Mouse (Mus musculus): ENCODE results near the gene Wwox.

Gene Wwox

DNA sequence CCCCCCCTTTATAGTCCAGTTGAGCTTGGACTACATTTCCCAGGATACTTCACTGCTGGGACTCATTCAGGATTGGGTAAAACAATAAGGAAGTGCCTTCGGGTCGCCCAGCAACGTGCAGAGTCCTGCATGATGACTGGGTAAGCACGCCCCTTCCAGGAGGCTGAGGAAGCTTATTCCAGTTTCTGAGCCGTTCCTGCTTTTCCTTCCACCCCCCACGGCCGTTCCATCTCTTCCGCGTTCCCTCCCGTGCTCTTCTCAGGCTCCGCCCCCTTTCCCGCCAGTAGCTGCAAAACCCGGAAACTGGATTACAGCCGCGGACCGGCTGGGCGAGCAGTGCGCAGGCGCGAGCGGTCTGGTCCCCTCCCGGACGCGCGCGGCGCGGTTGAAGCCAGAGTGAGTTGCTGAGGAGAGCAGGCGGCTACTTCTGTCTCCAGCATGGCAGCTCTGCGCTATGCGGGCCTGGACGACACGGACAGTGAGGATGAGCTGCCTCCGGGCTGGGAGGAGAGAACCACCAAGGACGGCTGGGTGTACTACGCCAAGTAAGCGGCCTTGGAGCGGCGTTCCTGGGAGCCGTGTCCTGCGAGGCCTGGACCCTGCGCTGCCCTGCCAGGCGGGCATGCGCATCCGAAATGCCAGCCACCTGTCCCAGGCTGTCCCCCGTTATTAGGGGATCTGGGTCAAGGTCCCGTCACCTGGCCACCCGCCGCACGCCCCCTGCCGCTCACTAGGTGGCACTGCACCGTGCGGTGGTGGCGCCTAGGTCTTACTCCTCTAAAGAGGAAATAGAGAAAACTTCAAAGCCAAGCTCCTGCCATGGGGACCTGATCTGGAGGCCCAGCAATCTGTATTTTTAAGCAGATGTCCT, at the start of gene Wwox:
Gene Wwox (plus strand): TSS at position 322 of the 871 bp plus-strand sequence.
- DNase-seq, result peak; percentile 98 to 99

DNA sequence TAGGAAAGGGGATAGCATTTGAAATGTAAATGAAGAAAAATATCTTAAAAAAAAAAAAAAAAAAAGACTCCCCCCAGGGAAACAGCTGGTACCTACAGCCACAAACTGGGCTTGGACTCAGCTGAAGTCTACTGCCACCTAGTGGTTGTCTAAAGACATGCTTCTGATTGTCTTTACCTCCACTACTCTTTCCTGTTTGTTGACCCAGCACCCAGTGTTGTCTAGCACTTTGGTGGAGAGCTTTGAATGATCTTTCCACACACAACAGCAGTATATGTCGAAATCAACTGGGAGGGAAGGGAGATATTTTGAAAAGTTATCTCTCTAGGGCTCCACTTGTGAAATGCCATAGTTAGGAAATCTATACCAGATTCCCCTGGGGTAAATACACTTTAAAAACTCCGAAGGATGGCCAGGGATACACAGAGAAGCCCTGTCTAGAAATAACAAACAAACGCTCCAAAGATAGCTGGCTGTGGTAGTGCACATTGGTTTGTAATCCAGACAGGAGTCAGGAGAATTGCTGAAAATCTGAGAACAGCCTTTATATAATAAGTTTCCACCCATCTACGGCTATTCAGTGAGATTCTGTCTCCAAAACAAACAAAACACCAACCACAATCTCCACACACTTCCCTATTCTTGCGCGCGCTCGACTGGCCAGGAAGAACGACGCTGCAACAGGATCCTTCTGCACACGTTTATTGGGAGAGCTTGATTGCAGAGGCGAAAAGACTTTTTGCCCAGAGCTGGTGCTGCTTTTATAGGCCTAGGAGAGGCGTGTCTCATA, 48.8 kb upstream of the Wwox start:
- no peak for DNase-seq

DNA sequence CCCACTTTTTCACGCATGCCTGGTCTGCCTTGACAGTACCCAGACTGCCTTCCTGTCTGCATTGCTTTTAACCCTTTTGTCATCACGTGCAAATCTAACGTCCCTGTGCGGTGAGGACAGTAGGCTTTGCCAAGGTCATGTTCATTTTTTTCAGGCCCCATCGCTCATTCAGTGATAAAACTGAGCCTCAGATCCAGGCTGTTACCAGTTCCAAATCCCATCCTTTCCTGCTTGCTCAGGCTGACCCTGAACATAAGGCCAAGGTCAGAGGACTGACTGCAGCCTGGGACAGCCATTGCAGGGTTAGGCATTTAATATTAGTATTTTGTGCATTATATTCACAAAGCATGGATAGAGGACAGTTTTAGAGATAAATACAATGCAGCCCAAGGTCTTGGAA, 41.1 kb upstream of the Wwox start:
- DNase-seq, result no peak

DNA sequence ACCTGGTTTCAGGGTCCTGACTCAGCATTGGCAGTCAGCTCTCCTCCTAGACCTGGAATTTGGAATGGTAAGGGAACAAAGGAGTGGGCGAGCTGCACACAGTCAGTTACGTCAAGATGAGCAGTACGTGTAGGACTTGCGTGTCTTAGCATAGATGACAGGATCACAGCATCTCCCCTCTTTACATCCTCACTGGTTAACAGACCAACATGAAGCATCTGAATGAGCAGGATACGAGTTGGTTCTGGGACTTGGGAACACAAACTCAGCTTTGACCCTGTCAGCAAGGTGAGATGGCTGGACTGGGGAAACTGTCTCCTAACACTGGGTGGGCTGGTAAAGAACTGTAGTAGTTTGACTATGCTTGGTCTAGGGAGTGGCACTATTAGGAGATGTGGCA, 40.2 kb upstream of the Wwox start:
- no peak for DNase-seq

DNA sequence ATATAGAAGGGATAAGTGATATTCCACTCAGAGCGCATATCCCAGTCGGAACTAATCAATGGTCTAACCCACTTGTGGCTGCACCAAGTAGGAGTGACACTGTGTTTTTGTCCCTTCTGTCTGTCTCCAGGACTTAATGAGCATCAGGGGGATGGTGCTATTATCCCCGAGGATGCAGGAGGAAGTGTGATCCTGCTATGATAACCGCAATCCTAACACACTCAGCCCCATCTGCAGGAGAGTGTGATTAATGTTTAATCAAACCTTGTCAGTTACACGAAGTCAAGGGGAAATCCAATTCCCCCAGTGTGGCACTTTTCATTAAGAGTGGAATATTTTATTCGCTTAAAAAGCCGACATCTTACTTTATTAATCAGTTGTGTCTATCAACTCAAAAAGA, 37.8 kb upstream of the Wwox start:
- DNase-seq, result no peak

DNA sequence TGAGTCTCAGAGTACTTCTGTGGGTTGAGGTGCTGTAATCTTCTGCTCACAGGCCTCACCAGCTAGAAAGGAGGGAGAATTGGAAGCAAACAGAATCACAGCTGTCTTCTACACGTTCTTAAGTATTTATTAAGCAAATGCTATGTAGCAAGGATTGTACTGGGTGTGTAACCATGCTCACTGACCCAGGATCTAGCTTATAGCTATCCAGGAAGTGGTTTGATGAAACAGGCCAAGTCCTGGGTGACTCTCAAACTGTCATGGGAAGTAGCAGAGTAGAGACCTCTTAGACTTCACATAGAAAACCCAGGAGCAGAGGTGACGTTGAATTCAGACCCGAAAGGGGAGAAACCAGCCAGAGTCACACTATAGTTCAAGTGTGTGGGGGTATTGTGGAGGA, 28.0 kb upstream of the Wwox start:
- no peak for DNase-seq

DNA sequence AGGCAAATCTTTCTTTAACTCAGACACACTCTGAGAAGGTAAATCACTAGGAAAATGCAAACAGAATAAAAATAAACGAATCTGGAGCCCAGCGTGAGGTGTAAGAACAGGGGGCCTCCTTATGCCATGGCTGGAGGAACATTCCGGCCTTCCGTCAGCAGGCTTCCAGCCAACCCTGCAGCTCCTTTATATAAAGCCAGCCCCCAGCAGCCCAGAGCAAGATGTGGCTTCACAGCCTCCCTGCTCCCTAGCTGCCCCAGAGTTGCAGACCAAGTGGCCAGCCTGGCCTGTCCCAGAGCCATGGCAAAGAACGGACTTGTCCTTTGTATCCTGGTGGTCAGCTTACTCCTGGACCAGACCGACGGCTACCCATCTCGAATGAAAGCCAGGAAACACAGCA, 21.7 kb upstream of the Wwox start, which contains the start of gene Clec3a:
Gene Clec3a (plus strand): TSS at position 301 of the 400 bp plus-strand sequence.
- no peak for DNase-seq

DNA sequence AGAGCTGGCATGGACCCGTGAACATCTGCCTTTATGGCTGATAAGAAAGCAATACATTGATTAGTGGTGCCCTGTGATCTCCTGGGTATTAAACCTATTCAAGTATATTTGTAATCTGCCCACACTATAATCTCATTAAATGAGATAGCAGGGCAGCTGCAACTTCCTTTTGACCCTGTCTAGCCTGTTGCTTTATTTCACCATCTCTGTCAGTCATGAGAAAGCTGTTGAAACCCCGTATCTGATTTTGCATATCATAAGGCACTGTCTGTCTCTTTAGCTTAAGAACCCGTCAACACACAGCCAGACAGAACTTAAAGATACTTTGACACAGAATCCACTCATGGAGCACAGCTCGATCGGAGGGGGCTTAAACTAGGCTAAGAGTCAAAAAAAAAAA, 21.0 kb upstream of the Wwox start:
- DNase-seq, result no peak

DNA sequence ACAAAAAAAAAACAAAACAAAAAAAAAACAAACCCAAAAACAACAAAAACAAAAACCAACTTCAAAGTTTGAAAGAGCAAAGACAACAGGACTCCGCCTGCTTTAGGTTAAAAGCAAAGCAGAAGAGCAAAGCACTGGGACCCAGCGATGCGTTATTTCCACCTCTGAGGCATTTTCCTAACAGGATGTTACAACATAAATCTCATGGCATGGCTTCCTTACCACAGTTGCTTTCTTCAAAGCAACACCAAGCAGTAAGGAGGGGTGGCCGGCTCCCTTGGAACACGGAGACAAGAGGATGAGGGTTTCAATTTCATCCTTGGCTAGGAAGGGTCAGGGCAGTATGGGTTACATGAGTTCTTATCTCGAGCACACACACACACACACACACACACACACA, 20.6 kb upstream of the Wwox start:
- no peak for DNase-seq

DNA sequence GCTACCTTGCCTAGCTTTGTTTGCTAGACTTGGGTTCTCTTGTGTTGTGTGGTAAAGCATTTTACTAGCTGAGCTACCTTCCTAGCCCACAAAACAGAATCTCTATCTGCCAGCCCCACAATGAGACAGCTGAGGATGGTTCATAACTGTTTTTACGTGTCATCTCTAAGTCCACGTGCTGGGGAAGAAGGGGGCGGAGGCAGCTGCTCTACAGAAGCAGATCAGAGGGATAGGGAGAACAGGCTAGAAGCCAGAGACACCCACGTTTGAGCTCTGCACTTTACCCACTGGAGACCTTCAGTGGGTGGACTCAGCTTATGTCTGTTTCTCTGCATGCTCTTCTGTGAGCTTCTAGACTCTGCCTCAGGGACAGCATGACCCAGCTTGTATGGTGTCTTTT, 17.9 kb upstream of the Wwox start:
- DNase-seq, result no peak

DNA sequence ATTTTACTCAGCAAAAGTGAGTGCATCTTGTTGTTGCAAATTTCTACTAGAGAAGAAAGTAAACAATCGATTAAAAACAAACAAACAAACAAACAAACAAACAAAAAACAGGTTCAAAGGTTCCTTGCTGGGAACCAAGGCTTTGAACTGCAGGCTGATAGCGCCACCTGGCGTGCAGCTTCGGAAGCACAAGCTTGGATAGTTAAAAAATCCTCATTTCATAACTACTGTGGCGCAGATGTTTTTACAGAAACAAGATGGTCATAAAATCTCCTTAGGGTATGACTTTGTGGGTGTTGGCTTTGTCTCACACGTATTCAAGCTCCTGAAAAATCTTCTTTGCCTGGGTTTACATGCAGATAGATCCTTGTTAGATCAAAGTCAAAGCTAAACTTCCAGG, 1.2 kb upstream of the Wwox start:
- DNase-seq, result peak; percentile 61 to 74

DNA sequence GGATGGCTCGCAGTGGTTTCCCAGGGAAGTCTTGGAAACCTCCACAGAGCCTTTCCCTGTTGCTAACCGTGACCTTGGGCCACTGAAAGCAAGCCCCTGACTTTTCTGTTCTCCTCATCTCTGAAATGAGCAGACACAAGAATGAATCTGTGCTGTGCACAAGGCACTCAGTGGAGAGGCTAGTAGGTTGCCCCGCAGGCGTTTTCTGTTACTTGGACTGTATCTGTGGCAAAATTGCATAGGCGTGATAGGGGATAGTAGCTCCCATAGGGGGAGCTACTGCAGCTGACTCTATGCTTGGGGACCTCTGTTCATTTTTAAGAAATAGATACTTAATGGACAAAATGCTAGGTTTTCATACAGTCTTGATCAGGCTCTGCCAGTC, 742 bp downstream of the Wwox start:
- DNase-seq, result no peak

DNA sequence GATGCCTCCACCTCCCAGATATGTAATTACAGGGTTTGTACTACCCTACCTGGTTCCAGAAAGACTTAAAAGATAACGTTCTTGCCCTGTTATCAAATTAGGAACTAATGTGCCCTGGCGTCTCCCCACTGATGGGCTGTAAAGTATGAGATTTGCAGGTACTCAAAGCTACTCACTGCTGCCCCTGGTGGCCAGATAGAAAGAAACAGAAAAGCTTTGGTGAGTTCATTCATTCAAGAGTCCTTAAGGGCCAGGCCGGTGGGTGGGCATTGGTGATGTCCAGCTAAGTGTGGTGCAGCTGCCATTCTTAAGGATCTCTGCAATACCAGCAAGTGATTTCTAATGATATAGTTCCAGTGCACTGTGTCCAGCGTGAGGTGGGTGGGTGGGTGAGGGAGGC, 2.2 kb downstream of the Wwox start:
- peak; percentile 44 to 61 for DNase-seq

DNA sequence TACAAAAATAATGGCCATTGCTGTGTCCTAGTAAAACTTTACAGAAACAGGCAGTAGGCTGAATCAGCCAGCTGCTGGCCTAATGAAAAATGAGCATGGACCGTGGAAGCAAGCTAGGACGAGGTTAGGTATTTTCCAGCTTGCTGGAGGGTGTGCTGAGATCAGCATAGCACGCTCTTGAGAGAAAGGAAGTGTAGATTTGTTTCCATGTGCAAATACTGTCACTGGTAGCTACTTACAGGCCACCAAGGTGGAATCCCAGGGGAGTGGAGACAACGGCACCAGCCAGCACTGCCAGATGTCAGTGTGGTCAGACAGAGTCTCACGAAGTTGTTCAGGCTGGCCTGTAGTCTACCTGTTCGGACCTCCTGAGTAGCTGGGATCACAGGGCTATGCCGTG, 7.4 kb downstream of the Wwox start:
- no peak for DNase-seq

DNA sequence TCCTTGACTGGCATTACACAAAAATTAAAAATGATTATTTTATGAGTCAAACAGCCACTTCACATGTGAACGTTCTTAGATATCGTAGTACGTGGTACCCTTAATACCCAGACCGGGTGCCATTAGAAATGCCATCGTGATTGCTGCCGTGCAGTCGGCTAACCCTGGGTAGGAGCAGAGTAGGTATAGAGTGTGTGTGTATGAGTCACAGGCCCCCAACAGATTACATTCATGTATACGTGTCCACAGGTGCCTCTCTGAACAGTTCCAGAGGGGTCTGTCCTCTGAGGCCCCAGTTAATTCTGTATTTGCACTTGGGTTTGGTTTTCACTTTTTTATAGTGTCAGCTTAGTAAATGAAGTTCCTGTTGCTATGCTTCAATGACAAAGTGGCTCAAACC, 12.8 kb downstream of the Wwox start:
- no peak for DNase-seq

DNA sequence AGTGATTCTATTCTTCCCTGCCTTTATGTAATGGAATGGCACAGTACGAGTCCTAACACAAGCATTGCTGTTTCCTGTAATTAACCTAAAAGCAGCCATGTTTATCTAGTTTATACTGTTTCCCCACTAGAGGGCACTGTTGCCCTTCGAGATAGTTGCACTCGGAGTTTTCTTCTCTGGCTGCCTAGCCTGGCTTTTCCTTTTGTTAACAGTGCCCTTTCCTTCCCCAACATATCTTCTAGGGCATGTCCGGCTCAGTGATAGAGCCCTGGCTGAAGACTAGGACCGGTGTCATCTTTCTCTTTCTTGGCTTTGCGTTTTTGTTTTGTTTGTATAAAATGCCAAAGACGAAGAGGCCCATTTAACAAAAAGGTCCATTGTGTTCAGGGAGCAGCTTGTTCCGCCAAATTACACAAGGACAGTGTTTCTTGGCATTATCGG, 13.3 kb downstream of the Wwox start:
- peak in 1 of 2 experiments; percentile 68 for DNase-seq

DNA sequence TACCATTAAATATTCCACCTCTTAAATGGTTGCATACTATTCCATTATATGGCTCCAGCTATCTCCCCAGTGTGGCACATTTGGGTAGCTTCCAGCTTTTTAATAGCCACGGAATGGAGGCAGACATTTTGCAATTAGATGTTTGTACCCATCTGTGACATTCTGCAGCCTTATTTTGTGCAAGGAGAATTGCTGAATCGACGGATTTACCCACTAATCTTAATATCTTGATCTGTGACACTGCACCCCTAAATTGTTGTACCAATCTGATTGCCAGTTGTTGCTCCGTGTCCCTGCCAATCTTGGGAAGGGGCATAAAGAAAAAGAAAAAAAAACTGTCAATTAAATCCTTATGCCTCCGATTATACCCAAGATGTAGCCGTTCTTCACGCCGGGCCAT, 15.8 kb downstream of the Wwox start:
- no peak for DNase-seq

DNA sequence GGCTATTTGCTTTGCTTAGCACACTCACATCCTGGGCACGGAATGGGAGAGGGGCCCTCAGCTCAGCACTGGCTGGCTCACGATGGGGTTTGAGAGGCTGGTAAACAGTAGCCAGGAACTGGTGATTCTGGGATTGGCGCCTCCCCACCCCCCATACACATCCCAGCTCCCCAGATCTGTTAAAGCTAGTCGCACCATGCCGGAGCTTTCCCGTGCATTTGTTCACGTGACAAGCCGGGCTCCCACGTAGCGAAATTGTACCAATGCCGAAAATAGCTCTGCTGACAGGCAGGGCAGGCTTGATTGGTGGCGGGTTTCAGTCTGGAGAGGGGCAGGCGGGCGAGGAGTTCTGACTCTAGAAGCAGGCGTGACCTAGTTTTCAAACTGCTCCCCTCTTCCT, 16.5 kb downstream of the Wwox start:
- no peak for DNase-seq

DNA sequence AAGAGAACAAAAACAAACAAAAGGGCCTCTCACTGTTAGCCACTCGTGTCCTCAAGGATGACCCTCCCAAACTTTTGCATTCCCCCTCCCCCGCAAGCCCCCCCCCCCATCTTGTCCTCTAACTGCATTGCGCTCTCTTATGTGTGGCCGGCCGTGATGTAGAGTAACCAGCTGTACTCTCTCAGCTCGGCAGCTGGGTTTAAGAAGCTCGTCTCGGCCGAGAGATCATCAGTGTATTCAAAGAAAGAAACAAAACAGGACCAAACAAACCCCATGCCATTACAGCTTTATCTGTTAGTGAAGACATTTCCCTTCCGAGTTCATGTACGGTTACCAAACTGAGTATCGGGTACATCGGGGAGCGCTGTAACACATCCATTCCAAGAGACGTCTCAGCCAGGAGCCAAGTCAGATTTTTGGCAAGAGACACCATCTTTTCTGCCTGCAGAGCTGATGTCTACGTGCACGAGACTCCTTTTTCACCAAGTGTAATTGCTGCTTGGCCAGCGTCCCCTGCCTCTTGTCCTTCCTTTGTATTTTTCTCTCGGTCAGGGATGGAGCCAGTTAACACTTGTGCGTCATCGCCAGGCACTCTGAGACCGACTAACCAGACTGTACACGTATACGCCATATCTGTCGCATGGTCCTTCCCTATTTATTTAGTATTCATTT, 18.8 kb downstream of the Wwox start:
- DNase-seq, result no peak

DNA sequence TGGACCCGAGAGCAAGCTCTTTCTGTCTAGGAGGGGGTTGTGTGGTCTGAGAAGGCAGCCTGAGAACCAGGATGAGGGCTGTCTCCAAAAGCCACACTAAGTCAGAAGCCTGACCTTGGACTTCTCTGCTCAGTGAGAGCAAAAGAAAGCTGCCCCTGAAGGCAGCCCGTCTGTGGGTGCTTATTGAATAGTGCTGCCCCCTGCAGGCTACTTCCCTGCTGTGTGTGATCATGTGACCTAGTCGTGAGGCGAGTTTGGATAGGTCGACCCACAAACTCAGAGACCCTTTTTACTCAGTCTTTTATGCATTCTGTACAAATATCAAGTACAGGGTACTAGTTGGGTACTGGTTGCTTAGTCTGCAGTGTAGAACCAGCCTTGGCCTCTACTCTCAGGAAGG, 21.1 kb downstream of the Wwox start:
- peak in 1 of 2 experiments; percentile 39 for DNase-seq

DNA sequence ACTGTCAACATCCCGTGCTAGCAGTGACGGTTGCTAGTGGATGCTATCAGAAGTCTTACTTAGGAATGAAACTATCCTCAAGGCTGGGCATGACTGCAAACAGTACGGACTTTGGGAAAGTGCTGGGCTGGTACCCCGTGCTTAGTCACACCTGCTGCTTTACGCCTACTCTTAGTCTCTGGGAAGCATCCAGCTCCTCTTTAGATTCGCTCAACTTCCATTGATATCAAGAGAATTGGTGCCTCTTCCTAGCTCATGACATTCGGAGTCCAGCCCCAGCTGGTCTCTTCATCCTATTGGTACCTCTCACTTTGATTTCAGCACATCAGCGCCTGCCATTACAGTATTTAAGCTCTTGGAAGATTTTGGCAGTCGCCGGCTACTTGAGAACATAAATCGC, 23.1 kb downstream of the Wwox start:
- no peak for DNase-seq

DNA sequence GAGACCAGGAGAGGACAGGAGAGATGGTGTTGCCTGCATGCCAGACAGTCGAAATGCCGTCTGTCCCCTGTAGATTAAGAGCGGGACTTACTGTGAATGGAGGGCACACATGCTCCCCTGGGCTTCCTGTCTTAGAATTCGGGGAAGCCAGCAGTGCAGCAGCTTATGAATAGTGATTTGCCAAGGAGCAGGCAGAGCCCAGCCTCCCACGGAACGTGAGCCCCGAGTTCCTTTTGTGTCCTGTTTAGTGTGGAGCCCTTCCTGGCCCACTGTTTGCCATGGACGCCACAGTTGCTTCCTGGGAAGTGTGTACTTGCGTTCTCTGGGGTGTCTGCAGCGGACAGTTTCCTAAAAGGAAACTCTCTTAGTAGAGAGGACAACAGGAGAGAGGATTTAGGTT, 23.9 kb downstream of the Wwox start:
- DNase-seq, result no peak

DNA sequence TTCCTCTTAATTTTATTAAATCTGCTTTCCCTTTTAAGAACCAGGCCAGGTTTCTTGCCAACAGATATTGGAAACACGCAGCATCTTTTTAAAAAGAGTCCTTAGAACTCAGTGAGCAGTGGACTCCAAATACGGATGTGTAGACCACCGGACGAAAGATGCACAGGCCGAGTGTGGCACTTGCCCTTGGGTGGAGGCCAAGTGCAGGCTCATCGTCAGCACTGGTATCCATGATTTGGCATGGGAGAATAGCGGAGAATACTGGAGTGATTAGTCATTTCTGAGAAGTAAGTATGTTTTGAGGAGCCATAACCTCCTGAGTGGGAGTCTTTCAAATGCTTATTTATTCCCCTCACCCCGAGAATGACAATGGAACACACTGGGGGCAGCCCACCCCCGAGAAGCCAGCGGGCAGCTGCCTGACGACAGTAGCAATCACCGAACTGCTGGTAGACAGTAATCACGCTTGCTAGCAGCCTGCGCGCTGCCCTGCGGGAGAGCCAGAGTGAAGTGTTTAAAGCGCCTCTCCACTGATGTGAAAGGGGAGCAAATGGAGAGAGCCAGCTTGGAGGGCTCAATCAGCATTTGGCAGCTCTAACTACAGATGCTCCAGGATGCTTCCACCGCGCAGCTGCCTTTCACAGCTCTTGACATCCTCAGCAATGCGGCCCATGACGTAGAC, 29.2 kb downstream of the Wwox start:
- no peak for DNase-seq

All from kidney, postnatal 25 days (tissue).